Mouse (Mus musculus) kidney, adult 9 months (tissue): ENCODE results near the gene Apon.
"Not testable (repeated sequence)": the region's sequence is repeated elsewhere in the genome, so short reads cannot be mapped to it uniquely, and the experiment has no call there.

ENCODE experiments used
- DNase-seq: peaks from one replicate; pipeline ENCODE4 v3.0.0; 2022

The Apon gene

GRCm38 (mm10) chr10:128278158-128278557 lies 24.3 kb downstream of the Apon start:
- DNase-seq = no peak

DNA sequence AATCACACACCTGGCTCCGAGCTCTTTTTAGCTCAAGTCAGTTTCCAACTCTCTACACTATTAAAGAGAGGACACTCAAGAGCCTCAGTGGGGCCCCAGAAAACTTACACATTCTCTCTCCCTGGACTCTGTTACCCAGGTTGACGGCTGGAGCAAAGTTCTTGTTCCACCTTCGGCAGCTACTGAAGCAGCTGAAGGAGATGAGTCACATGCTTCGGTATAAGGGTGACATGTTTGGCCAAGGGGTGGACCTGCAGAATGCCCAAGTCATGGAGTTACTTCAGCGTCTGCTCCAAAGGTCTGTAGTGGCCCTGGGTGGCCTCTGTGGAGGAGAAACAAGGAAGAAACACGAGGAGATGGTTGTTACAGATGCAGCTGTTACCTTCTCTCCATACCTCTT lies 27.0 kb downstream of the Apon start:
- DNase-seq = peak; percentile 56

DNA sequence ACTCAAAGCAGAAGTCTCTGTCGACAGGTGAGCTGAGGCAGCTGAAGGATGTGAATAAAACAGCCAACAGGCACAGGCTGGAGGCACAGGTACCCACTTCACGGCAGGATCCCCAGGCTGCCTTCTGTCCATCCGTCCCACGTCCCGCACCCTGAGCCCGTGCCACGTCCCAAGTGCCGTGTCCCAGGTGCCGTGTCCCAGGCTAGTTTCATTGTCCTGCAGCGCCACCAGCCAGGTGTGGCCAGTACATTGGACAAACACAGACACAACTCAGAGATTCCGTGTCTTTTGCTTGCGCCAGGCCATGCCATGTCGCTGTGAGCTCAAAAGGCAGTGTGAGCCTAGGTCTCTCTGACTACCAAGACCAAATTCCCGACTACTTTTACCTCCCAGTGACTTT lies 27.8 kb downstream of the Apon start:
- DNase-seq = no peak

DNA sequence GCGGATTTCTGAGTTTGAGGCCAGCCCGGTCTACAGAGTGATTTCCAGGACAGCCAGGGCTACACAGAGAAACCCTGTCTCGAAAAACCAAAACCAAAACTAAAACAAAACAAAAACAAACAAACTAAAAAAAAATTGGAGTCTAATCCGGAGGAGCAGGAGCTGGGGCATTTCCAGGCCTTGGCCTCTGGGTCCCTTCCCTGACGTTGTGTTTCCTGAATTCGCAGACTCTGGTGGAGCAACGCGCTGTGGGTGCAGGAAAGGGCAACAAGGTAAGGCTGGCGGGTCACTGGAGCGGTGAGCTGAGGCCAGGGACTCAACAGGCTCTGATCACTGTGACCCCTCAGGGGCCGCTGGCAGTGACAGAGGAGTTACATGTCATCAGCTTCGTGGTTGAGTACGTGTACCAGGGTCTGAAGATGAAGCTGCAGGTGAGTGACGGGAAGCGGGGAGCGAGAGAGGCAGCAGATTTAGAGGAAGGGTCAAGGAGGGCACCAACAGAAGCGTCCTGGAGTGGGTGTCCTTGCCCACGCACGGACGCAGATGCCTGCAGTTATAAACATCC lies 29.1 kb downstream of the Apon start:
- peak; percentile 33 for DNase-seq

GRCm38 (mm10) chr10:128283604-128284579 lies 30.0 kb downstream of the Apon start:
- peak; percentile 74 for DNase-seq

DNA sequence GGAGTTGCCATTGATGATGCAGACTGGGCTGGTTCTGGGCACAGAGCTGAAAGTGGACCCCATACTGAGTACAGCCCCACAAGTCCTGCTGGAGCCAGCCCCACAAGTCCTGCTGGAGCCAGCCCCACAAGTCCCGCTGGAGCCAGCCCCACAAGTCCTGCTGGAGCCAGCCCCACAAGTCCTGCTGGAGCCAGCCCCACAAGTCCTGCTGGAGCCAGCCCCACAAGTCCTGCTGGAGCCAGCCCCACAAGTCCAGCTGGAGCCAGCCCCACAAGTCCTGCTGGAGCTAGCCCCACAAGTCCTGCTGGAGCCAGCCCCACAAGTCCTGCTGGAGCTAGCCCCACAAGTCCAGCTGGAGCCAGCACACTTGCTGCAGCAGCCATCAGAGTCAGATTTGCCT lies 36.7 kb downstream of the Apon start:
- not testable (repeated sequence) for DNase-seq

DNA sequence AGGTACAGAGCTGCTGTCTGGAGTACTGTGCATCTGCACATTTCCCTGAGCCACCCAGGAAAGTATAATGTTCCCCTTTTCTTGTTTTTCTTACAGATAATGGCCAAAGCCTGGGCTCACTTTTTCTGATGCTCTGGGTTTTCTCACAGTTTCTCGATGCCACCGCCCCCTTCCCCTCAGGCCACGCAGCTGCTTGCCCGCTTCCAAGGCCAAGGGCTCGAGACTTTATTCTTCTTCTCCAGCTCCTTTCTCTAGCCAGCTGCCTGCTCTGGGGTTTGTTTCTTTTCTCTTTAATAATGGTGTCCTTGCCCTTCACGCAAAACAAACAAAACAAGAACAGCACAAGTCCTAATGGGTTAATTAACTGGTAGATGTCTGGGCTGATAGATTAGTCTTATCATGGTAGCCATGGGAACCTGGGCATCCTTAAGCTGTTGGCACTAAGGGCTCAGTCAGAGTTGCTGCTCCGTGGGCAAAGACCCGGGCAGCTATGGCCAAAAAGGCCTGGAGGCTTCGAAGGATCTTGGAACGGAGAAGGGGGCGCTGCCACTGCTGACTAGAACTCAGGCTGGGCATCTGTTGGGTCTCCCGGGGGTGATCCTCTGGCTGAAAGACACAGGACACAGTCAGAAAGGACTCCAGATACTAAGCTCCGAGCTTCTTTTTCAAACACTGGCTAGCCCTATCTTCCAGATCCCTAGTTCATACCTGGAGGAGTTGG lies 42.6 kb downstream of the Apon start:
- no peak for DNase-seq

DNA sequence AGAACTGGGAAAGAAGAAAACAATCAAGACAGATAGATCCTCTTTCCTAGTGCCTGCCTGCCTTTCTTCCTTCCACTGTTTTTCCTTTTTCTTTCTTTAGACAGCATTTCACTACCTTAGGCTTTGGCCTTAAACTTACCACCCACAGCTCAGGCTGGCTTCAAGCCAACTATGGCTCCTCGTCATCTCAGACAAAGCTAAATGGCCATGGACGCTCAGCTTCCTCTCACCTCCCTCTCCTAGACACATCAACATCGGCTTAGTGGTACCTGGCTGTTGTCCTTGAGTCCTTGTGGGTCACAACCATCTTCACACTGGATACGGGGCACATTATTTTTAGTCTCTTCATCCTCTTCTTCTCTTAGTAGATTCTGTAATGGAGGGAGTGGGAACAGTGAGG lies 43.3 kb downstream of the Apon start:
- no peak for DNase-seq

- DNase-seq = no peak
Observed at GRCm38 (mm10) chr10:128297622-128298021, 43.7 kb downstream of the Apon start.

- DNase-seq = no peak
Observed at GRCm38 (mm10) chr10:128298243-128298642, 44.3 kb downstream of the Apon start.

- no peak for DNase-seq
Observed at GRCm38 (mm10) chr10:128298702-128299171, 44.8 kb downstream of the Apon start, which contains the start of gene Il23a. Gene Il23a (minus strand): TSS chr10:128298752.

DNA sequence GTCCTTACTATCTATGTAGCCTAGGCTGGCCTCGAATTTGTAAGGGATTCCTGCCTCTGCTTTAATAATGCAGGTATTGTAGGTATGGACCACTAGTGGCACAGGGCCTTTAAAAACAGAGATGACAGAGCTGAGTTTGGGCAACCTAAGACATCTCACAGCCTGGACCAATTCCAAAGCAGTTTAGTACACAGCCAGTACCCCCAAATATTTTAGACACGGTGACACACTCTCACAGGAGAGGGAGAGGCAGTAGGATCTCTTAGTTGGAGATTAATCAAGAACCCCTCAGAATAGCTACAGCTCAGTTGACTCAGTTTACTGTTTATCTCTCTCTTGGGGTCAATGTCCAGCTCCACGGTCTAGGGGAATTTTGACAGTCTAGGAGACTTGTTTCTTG lies 48.5 kb downstream of the Apon start:
- peak; percentile 28 for DNase-seq

DNA sequence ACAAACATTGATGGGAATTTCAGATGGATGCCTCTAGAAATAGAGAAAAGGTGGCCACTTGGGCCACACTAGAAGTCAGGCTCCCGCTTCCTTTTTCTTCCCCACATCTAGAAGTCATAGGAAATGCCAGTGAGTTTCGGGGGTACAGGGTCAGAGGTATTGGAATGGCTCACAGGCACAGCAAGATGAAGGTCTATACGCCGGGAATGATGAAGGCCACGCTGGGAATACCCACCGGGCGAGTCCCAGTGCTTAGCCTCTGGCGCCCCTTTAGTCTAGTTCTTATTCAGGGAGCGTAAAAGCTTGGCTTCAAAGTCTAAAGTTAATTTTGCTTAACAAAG lies 48.9 kb downstream of the Apon start:
- no peak for DNase-seq

GRCm38 (mm10) chr10:128303126-128304021 lies 49.5 kb downstream of the Apon start, which contains the start of gene Pan2:
Gene Pan2 (plus strand): TSS chr10:128303335.
- peak; percentile 100 for DNase-seq
